8 mouse cellular contexts compared by ENCODE assay signal in genomic region chr10:111031511-111032365, GRCm38 (mm10). TPM values are rescaled to one million over a fixed set of nuclear protein-coding genes. Genes with fewer than 3 reads are reported as not detected.
A peak's percentile ranks its signal among the peaks of the same experiment; 100 is the strongest.
DNase-seq lines count a peak whose midpoint lies in the region; ATAC-seq and TF ChIP-seq lines count a peak whose summit lies in the region.

No protein-coding gene starts in this region.

- peak; percentile 71 for DNase-seq in left cerebral cortex, adult 11 months (ENCODE audit: low spot score)
- DNase-seq in left cerebral cortex, postnatal 4 days = no peak
- peak; percentile 24 to 54 for DNase-seq in cerebellum, postnatal 36 days
- DNase-seq in kidney, adult 11 months = peak; percentile 8
- peak; percentile 71 for DNase-seq in limb, embryonic 14.5 days (ENCODE audit: low spot score)
- DNase-seq in embryo, embryonic 9.5 days (ENCODE audit: extremely low spot score) = no peak

- peak; percentile 85 for ATAC-seq in granulocyte monocyte progenitor cell, adult 5-6 weeks (replicated peaks; ENCODE audit: poor library complexity, severe bottlenecking)
- peak; percentile 68 for ATAC-seq in limb, embryonic 14.5 days (ENCODE audit: low FRiP score, low read depth)
- peak; percentile 19 for ATAC-seq in neutrophil, adult 5-6 weeks (ENCODE audit: extremely low read depth, insufficient number of reproducible peaks, low FRiP score, poor library complexity, severe bottlenecking)

- H3K4me2 ChIP-seq in limb, embryonic 14.5 days (replicated peaks; ENCODE audit: low read depth, low read length, severe bottlenecking) = peak overlapping the region; percentile 44

- H3K36me3 ChIP-seq in limb, embryonic 14.5 days (ENCODE audit: control insufficient read depth, insufficient read depth, low read length) = no peaks in the 10 kb centered on the region

- no peak for TF ChIP-seq POLR2A in limb, embryonic 14.5 days (IDR thresholded peaks at IDR 0.05; ENCODE audit: borderline replicate concordance, extremely low read depth, insufficient read depth, insufficient read length)

- intact Hi-C loops in left cerebral cortex, postnatal 4 days (cut with DNase I) = no loop called here

- H3K27me3 ChIP-seq in limb, embryonic 14.5 days (ENCODE audit: control insufficient read depth, insufficient read depth, low read length) = no peaks in the 10 kb centered on the region

- H3K4me1 ChIP-seq in limb, embryonic 14.5 days (ENCODE audit: control insufficient read depth, insufficient read depth, low read length) = peaks cover 3% of the 10 kb centered on the region; the same call in 1 of the 2 replicates

- no peaks in the 10 kb centered on the region for H3K9me3 ChIP-seq in limb, embryonic 14.5 days (ENCODE audit: control insufficient read depth, low read length)

- no peak overlapping the region for H3K27ac ChIP-seq in limb, embryonic 14.5 days (replicated peaks; ENCODE audit: low read depth, low read length)

- H3K4me3 ChIP-seq in limb, embryonic 14.5 days (replicated peaks; ENCODE audit: low read length) = peak overlapping the region; percentile 20

- no peak overlapping the region for H3K9ac ChIP-seq in limb, embryonic 14.5 days (ENCODE audit: low read depth, low read length, severe bottlenecking)

- WGBS in limb, embryonic 14.5 days = 28% methylated on average over 20 of the region's 20 CpGs

RNA-seq across cellular contexts. Expression of gene Zdhhc17, which starts 21.8 kb away (rescaled TPM):
- total RNA-seq in left cerebral cortex, postnatal 4 days (2021) = 10 to 100 TPM; 77.7 to 87.0 TPM
- 24.2 and 26.7 TPM in 2 replicates for total RNA-seq in granulocyte monocyte progenitor cell, adult 5-6 weeks (2014; fragmentation: Nextera tagmentation)
- 15.3 and 22.0 TPM in 2 replicates for total RNA-seq in granulocyte monocyte progenitor cell, adult 5-6 weeks (2017)
- polyA plus RNA-seq in limb, embryonic 14.5 days (2012; rRNA removed) = 41.8 and 49.7 TPM in 2 replicates
- polyA plus RNA-seq in limb, embryonic 14.5 days (2014; fragmentation: Nextera tagmentation; extraction: Ambion mirVana) = 25.0 and 31.4 TPM in 2 replicates
- 59.1 and 60.2 TPM in 2 replicates for total RNA-seq in neutrophil, adult 5-6 weeks (2017)

Comparison
In these comparisons a context has a peak if more than half of its experiments do, and no peak if none do; other contexts are left out.
1. DNase-seq: peak in left cerebral cortex, adult 11 months (single experiment), cerebellum, postnatal 36 days (2 of 2), kidney, adult 11 months (single experiment) and limb, embryonic 14.5 days (single experiment); none in left cerebral cortex, postnatal 4 days (single experiment) and embryo, embryonic 9.5 days (single experiment).
2. ATAC-seq: peak in every context shown above with its lines; median percentile 85 in granulocyte monocyte progenitor cell, adult 5-6 weeks; 68 in limb, embryonic 14.5 days; 19 in neutrophil, adult 5-6 weeks.